Mouse (Mus musculus) left cerebral cortex, postnatal 25 days (tissue): ENCODE results near the gene Grb10. TPM values are rescaled to one million over a fixed set of nuclear protein-coding genes. Genes with fewer than 3 reads are reported as not detected.

Experiments
- DNase-seq, 2 experiments: peaks; one replicate each; pipeline ENCODE4 v3.0.0; 2022; ENCODE audit warnings: low spot score in 2 of 2, mixed read lengths in 1 of 2
- intact Hi-C: fragments of 180-260 bp; cut with DNase I; formaldehyde crosslinking; loops from one replicate; pipeline ENCODE4 v1.15.1; 2025
- total RNA-seq, 2 experiments: library from RNA; stranded (reverse); gene quantifications; 2 replicates each; pipeline ENCODE4 v1.2.3; 2021

Grb10 gene
- total RNA-seq, 2 experiments from 2014 or later = 29.5 to 43.0 TPM

GRCm38 (mm10) chr11:11886403-11886998 is 152.0 kb downstream of the Grb10 start:
- intact Hi-C loops = no loop called here
- no peak for DNase-seq

- intact Hi-C loops = no loop called here
- DNase-seq = no peak
Observed at GRCm38 (mm10) chr11:11885921-11886320, 152.6 kb downstream of the Grb10 start.

DNA sequence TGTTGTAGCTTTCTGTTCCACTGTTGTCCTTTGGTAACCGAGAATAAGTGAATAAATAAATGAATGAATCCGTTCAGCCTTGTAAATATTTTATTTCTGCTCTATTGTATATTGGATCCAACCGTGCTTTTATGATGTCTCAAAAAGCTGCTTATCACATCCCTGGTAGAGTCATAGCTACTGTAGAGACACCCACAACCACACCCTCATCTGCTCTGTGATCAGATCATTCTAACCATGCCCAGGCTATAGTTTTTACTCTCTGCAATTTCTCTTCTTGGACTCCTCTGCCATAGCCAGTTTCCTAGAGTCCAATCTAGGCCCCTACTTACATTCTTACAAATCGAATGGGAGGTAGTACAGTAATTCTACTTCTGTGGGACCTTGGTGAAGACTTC is 153.2 kb downstream of the Grb10 start:
- DNase-seq = no peak
- intact Hi-C loops = no loop called here

DNA sequence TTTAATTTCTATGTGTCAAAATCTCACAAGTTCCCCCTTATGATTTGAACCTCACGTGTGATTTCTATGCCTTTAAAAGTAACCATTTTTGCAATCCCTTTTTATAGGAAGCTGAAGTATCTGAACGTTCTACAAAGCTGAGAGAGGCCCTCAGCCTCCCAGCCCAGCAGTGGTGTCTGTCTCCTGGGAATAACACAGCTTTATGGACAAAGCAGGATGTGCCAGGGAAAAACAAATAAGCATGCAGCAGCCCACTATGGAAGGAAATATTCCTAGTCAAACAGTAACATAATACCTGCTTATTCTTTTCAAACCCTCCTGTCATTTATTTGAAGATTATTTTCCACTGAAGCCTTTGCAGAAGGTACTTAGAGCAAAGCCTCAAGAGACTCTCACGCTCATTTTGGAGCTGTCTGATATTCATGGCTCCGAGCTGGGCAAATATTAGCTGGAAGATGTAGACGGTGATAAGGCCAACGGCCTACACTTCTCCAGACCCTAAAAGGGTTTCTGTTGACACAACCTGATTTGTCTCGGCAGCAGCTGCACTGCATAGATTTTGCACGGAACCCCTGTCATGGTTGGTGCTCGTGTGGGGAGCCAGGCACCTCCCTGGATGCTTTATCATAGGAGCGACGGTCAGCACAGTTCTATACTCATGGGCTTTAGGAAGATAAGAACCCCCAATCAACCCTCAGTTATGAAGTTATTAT is 153.8 kb downstream of the Grb10 start:
- DNase-seq = no peak
- intact Hi-C loops = no loop called here

DNA sequence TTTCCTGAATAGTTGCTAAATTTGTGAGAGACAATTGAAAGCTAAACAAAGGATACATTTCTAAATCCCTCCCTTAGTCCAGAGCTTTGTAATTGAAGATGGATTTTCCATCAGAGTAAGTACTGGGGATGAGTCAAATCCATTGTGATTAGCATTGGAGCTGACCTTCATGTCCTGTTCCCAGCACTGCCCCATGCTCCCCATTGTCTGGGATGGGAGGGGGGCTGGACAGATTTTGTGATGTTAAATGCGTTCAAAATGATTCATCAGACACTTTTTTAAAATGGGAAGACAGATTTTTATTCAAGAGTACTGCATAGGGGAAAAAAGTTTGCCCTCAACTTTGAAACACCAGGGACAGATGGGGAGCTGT is 156.7 kb downstream of the Grb10 start:
- intact Hi-C loops = no loop called here

GRCm38 (mm10) chr11:11881026-11881782 is 157.3 kb downstream of the Grb10 start:
- intact Hi-C loops = no loop called here

More for the DNA sequence above, 156.7 kb downstream of the Grb10 start:
- no peak for DNase-seq

More at GRCm38 (mm10) chr11:11881026-11881782, 157.3 kb downstream of the Grb10 start:
- no peak for DNase-seq

Other genes starting within 250 kb of the Grb10 start
- gene Fignl1, start 229.7 kb downstream of the Grb10 start, total RNA-seq = 1 to 10 TPM in 1 of 2 experiments, under 1 TPM in 1; 0.73 to 1.0 TPM
- gene Ddc, start 140.5 kb downstream of the Grb10 start, total RNA-seq = 1 to 10 TPM; 5.4 to 7.0 TPM